Mouse (Mus musculus): ENCODE results near the gene Chd4. TPM values are rescaled to one million over a fixed set of nuclear protein-coding genes. Genes with fewer than 3 reads are reported as not detected.
"Not testable (repeated sequence)": the region's sequence is repeated elsewhere in the genome, so short reads cannot be mapped to it uniquely, and the experiment has no call there.

Gene Chd4
- total RNA-seq (2015; ENCODE audit: low replicate concordance), result 31.8 and 50.0 TPM in 2 replicates
- total RNA-seq (2017; ENCODE audit: low replicate concordance), result 70.6 and 102 TPM in 2 replicates

GRCm38 (mm10) chr6:125095391-125096278 is at the start of gene Chd4:
TSS of gene Chd4 (plus strand) at chr6:125095981.
- peak; percentile 75 for ATAC-seq (replicated peaks; ENCODE audit: low FRiP score, poor library complexity, severe bottlenecking)

DNA sequence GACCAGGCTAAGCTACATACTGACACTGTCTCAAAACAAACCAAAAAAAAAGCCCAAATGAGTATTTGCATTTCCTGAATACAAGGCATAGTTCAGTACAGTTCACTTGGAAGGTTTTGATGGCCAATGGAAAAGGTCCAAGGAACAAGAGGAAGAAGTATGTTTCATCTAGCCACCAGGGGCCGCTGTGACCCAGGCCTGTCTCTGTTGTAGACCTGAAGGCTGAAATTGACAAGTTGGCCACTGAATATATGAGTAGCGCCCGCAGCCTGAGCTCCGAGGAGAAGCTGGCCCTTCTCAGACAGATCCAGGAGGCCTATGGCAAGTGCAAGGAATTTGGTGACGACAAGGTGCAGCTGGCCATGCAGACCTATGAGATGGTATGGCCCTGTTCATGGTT is 49.1 kb upstream of the Chd4 start:
- ATAC-seq (replicated peaks; ENCODE audit: low FRiP score, poor library complexity, severe bottlenecking), result peak; percentile 68

- no peak for ATAC-seq (replicated peaks; ENCODE audit: low FRiP score, poor library complexity, severe bottlenecking)
Observed at GRCm38 (mm10) chr6:125049678-125050077, 46.1 kb upstream of the Chd4 start, which contains the start of gene Acrbp. TSS of gene Acrbp (plus strand) at chr6:125049689.

- ATAC-seq (replicated peaks; ENCODE audit: low FRiP score, poor library complexity, severe bottlenecking), result no peak
Observed at GRCm38 (mm10) chr6:125051237-125051636, 44.5 kb upstream of the Chd4 start.

GRCm38 (mm10) chr6:125061493-125061892 is 34.3 kb upstream of the Chd4 start:
- no peak for ATAC-seq (replicated peaks; ENCODE audit: low FRiP score, poor library complexity, severe bottlenecking)

DNA sequence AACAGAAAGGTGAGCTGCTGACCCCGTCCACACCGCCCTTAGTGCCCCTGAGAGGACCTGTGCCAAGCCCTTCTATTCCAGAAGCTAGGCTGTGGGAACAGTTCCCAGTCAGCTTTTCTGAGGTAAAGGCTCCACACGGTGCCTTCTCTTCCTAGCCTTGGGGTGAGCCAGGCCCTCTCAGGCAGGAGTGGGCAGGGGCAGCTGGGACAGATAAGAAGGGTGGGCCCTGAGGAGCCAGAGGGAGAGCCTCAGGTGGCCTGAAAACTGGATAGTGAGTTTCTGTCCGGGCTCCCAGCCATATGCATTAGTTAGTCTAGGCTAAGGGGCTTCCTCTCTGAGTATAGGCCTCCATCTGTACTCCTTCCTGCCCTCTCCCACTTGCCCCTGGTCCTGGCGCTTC is 33.3 kb upstream of the Chd4 start:
- no peak for ATAC-seq (replicated peaks; ENCODE audit: low FRiP score, poor library complexity, severe bottlenecking)

GRCm38 (mm10) chr6:125063906-125064305 is 31.9 kb upstream of the Chd4 start:
- ATAC-seq (replicated peaks; ENCODE audit: low FRiP score, poor library complexity, severe bottlenecking), result no peak

DNA sequence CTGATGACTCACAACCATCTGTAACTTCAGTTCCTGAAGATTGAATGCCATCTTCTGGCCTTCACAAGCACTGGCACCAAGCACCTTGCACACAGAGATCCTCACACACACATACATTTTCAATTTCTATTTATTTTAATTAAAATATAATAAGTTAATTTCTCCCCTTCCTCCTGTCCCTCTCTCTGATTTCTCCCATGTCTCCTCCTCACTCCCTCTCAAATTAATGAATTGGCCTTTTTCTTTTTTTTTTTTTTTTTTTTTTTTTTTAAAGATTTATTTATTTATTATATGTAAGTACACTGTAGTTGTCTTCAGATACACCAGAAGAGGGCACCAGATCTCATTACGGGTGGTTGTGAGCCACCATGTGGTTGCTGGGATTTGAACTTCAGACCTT is 30.6 kb upstream of the Chd4 start:
- not testable (repeated sequence) for ATAC-seq (replicated peaks; ENCODE audit: low FRiP score, poor library complexity, severe bottlenecking)

DNA sequence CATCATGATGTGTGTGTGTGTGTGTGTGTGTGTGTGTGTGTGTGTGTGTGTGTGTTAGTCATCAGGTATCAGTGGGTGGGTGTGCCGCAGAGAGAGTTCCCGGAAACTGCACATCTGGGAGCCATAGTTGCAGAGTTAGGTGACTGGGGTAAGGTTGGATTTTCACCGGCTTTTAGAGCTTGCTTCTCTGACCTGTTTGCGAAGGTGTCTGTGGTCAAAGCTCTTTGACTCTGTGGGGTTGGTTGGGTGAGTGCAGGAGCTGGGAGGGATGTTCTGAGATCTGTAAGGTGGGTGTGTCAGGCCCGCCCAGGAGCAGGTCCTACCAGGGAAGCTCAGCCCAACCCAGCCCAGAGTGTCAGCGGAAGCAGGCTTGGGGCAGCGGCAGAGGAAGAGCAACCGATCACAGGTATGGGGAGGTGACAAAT is 28.2 kb upstream of the Chd4 start, which contains the start of gene Lpar5:
Gene Lpar5, plus strand, starts transcription at position 350 of the 425 bp plus-strand sequence.
- no peak; the same call in 1 of the 2 replicates for ATAC-seq (replicated peaks; ENCODE audit: low FRiP score, poor library complexity, severe bottlenecking)

DNA sequence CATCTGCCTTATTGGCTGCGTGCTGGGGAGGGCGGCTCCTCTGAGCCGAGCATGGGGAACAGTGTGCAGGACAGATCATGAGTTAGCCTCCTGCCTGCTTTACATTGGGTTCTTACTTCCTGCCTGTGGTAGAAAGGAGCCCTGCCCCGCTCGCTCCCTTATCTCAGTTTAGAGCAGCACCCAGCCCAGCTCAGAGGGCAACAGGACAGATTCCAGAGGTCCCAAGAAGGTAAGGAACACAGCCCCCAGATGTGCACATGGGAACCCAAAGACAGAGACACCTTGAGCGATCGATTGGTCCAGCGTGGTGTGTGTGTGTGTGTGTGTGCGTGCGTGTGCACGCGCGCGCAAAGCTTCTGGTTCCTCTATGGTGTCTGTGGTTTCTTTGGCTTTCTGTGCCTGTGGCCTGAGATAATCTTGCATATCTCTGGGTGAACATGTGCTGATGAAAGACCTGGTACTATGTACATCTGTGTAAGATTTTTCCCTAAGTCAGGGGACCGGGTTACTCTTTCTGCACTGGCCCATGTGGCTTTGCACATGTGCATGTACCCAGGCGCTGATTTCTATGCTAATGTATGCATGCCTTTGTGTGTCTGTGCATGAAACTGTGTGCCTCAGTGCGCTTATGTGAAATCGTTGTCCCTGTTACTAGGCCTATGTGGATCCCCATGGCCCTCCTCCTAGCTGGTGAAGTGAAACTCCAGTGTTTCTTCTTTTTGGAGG is 24.4 kb upstream of the Chd4 start:
- ATAC-seq (replicated peaks; ENCODE audit: low FRiP score, poor library complexity, severe bottlenecking), result peak; percentile 84

GRCm38 (mm10) chr6:125071896-125072279 is 23.9 kb upstream of the Chd4 start:
- ATAC-seq (replicated peaks; ENCODE audit: low FRiP score, poor library complexity, severe bottlenecking), result no peak

DNA sequence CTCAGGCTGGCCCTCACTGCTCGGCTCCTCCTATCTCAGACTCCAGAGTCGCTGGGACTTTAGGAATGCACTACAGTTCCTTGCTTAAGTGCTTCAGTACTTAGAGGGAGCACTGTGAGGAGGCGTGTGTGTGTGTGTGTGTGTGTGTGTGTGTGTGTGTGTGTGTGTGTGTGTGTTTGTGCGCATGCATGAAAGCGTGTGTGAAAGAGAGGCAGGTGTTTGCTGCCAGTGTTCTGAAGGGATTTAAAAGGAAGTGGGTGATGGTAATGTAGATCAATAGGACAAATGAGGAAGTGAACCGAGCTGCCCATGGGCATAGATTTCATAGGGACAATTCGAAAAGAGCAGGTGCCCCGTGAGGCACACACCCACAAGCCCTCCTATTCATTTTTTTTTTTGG is 22.0 kb upstream of the Chd4 start:
- ATAC-seq (replicated peaks; ENCODE audit: low FRiP score, poor library complexity, severe bottlenecking), result no peak

DNA sequence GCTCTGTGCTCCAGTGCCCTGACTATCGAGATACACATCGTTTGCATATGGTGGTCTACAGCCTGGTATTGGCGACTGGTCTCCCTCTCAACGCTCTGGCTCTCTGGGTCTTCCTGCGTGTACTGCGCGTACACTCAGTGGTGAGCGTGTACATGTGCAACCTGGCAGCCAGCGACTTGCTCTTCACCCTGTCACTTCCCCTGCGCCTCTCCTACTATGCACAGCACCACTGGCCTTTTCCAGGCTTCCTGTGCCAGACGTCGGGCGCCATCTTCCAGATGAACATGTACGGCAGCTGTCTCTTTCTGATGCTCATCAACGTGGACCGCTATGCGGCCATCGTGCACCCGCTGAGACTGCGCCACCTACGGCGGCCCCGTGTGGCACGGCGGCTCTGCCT is 14.4 kb upstream of the Chd4 start:
- ATAC-seq (replicated peaks; ENCODE audit: low FRiP score, poor library complexity, severe bottlenecking), result no peak

DNA sequence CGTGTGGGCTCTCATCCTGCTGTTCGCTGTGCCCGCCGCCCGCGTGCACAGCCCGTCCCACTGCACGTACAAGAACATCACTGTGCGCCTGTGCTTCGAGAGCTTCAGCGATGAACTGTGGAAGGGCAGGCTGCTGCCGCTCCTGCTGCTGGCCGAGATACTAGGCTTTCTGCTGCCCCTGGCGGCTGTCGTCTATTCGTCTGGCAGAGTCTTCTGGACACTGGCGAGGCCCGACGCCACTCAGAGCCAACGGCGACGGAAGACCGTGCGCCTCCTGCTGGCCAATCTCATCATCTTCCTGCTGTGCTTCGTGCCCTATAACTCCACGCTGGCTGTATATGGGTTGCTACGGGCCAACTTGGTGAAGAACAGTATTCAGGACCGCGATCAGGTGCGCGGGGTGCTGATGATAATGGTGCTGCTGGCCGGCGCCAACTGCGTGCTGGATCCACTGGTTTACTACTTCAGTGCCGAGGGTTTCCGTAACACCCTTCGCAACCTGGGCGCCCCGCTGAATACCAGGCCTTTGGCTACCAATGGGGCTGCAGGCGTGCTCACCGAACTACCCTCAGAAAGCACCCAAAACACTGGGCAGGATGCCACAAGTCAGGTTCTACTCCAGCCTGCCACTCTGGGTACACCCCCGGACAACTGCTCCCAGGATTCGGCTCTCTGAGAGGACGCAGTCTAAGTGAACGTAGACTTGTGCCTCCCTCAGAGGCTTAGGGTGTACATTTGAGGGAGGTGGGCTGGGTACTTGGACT is 13.8 kb upstream of the Chd4 start:
- ATAC-seq (replicated peaks; ENCODE audit: low FRiP score, poor library complexity, severe bottlenecking), result no peak

DNA sequence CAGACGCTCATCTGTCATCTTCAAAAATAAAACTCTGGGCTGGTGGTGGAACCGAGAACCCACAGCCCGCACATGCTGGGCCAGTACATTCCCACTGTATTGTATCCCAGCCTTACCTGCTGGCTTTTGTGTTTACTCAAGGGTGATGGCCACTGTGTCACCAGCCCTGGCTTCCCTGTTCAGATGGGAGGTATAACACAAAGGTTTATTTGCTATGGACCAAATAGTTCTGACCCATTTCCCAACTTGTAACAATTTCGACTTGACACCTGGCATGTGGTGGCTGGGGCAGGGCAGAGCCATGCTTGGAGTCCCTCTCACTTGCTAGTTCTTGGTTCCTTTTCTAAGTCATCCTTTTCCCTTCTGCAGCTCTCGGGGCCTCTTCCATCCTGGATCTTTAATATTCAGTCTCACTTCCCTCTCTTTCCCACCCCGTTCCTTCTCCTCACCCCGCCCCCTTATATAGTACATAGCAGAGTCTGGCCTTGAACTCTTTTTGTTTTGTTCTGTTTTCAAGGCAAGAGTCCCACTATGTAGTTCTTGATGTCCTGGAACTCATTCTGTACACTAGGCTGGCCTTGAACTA is 12.9 kb upstream of the Chd4 start:
- no peak for ATAC-seq (replicated peaks; ENCODE audit: low FRiP score, poor library complexity, severe bottlenecking)

DNA sequence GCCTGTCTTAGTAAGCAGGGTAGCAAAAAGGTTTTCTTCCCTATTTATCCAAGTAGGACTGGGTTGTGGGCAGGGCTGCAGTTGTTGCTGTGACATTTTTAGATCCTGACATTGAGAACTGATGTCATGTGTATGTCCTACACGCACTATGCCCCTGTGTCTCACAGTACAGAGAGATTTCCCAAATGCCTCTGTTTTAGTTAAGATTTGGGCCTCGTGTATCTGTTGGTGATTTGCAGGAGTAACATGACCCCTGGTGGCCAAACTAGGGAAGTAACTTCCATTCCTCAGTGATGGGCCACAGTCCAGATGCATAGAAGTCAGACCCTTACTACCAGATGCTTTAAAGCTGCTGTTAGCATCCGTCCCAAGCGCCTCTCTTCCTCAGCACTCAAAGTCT is 11.4 kb upstream of the Chd4 start:
- ATAC-seq (replicated peaks; ENCODE audit: low FRiP score, poor library complexity, severe bottlenecking), result peak; percentile 61

DNA sequence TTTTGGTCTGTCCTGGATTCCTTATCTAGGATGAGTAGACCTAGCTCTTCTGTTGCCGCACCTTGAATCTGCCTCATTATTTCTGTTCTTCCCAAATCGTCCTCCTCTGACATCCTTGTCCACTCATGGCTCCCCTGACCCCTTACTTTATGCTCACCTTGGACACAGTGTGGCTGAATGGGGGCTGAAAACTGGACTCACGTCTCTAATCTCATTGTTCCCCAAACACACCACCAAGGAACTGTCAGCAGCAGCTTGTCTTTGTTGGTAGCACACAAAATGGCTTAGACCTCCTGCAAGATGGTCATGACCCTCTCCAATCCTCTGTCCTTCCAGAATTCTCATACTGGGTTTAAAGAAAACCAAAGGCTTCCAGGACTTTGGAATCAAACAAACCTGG is 7.8 kb upstream of the Chd4 start:
- ATAC-seq (replicated peaks; ENCODE audit: low FRiP score, poor library complexity, severe bottlenecking), result no peak

- ATAC-seq (replicated peaks; ENCODE audit: low FRiP score, poor library complexity, severe bottlenecking), result peak; percentile 64
Observed at GRCm38 (mm10) chr6:125088561-125089321, 7.0 kb upstream of the Chd4 start.

Data from erythroblast, adult 5-6 weeks (primary cell).